Mouse (Mus musculus) bone marrow, adult 2 months (tissue): ENCODE results near the gene Tyrobp.

Source experiments
- CTCF ChIP-seq: fragments of 200-500 bp; IDR thresholded peaks from 2 replicates; pipeline ENCODE4 v1.5.1; 2011; ENCODE audit warnings: low read length, control low read depth; ENCODE audit not compliant: control insufficient read depth, insufficient read depth
- POLR2A ChIP-seq: fragments of 200-500 bp; IDR thresholded peaks from 2 replicates; pipeline ENCODE4 v1.6.1; 2011; ENCODE audit warnings: low read depth, mild to moderate bottlenecking, control low read depth, low read length, borderline replicate concordance; ENCODE audit not compliant: control insufficient read depth

GRCm38 (mm10) chr7:30373501-30373962 lies 40.0 kb upstream of the Tyrobp start:
- peak; percentile 24; the same call in 1 of the 2 replicates for TF ChIP-seq POLR2A
- peak; percentile 99 for TF ChIP-seq CTCF
